Mouse (Mus musculus) CH12.LX (cell line): Measurements from ENCODE around the gene Evi5. TPM values are rescaled to one million over a fixed set of nuclear protein-coding genes. Genes with fewer than 3 reads are reported as not detected.
A peak's percentile ranks its signal among the peaks of the same experiment; 100 is the strongest.

Experiments used
- DNase-seq: peaks from one replicate; pipeline ENCODE4 v3.0.0-alpha.2; 2013; ENCODE audit errors: extremely low read depth
- H3K27ac ChIP-seq: 2 replicates; pipeline ENCODE4 v1.5.1; 2012; ENCODE audit warnings: low read depth, mild to moderate bottlenecking, control low read depth, moderate library complexity; ENCODE audit not compliant: insufficient read depth
- H3K27me3 ChIP-seq: replicated peaks from 2 replicates; pipeline ENCODE3; 2012; ENCODE audit warnings: inconsistent platforms
- H3K36me3 ChIP-seq, 2 experiments: replicated peaks in 1 of 2; 2 replicates each; pipeline versions ENCODE3 to v1.6.1; 2012; ENCODE audit warnings: inconsistent platforms in 1 of 2, low read length in 1 of 2, mild to moderate bottlenecking in 1 of 2, mixed read lengths in 1 of 2, moderate library complexity in 1 of 2; ENCODE audit not compliant: control insufficient read depth in 1 of 2, insufficient read depth in 1 of 2
- H3K4me1 ChIP-seq, 2 experiments: 2 replicates each; pipeline ENCODE4 v1.6.1; 2012; ENCODE audit warnings: inconsistent platforms in 1 of 2, moderate library complexity in 1 of 2; ENCODE audit not compliant: insufficient read depth in 2 of 2, control insufficient read depth in 1 of 2
- H3K4me2 ChIP-seq: 2 replicates; pipeline ENCODE4 v1.6.1; 2012; ENCODE audit warnings: low read depth, mild to moderate bottlenecking, control low read depth; ENCODE audit not compliant: poor library complexity, insufficient read depth, severe bottlenecking
- H3K4me3 ChIP-seq, 3 experiments: fragments of 150-350 bp in 1 of 3; sonication (generic) in 1 of 3; replicated peaks in 1 of 3; 2 replicates each; pipeline versions ENCODE3 to v1.5.1; 2011 to 2012; ENCODE audit warnings: low read depth in 2 of 3, low read length in 2 of 3, mild to moderate bottlenecking in 2 of 3, moderate library complexity in 2 of 3, control low read depth in 1 of 3, improper control_type of control experiment in 1 of 3, inconsistent platforms in 1 of 3, mixed read lengths in 1 of 3; ENCODE audit not compliant: poor library complexity in 1 of 3
- H3K79me2 ChIP-seq: replicated peaks from 2 replicates; pipeline ENCODE4 v1.6.1; 2012; ENCODE audit warnings: mild to moderate bottlenecking, moderate library complexity; ENCODE audit not compliant: control insufficient read depth, poor library complexity, insufficient read depth, severe bottlenecking; ENCODE audit errors: extremely low read depth
- H3K9ac ChIP-seq: 2 replicates; pipeline ENCODE4 v1.6.1; 2012; ENCODE audit warnings: low read depth, mild to moderate bottlenecking, control low read depth, moderate library complexity; ENCODE audit not compliant: insufficient read depth
- H3K9me3 ChIP-seq: replicated peaks from 2 replicates; pipeline ENCODE3; 2012; ENCODE audit warnings: low read length, inconsistent platforms, mixed read lengths
- BHLHE40 ChIP-seq: IDR thresholded peaks from 2 replicates; pipeline ENCODE4 v1.6.1; 2011; ENCODE audit warnings: mild to moderate bottlenecking, low read depth, low read length, improper control_type of control experiment
- CHD1 ChIP-seq: IDR thresholded peaks from 2 replicates; pipeline ENCODE4 v1.6.1; 2012; ENCODE audit warnings: low read depth, low read length, improper control_type of control experiment, inconsistent platforms
- CHD2 ChIP-seq: IDR thresholded peaks from 2 replicates; pipeline ENCODE4 v1.6.1; 2011; ENCODE audit warnings: low read length, improper control_type of control experiment
- CTCF ChIP-seq, 2 experiments: IDR thresholded peaks in 1 of 2; conservative IDR thresholded peaks in 1 of 2; 2 replicates each; pipeline ENCODE4 v1.5.1; 2011 to 2012; ENCODE audit warnings: low read depth in 2 of 2, low read length in 2 of 2, improper control_type of control experiment in 1 of 2, inconsistent platforms in 1 of 2, mild to moderate bottlenecking in 1 of 2, moderate library complexity in 1 of 2
- E2F4 ChIP-seq: IDR thresholded peaks from 2 replicates; pipeline ENCODE4 v1.6.1; 2011; ENCODE audit warnings: low read depth, low read length, improper control_type of control experiment; ENCODE audit not compliant: insufficient replicate concordance
- ELF1 ChIP-seq: IDR thresholded peaks from 2 replicates; pipeline ENCODE4 v1.6.1; 2014; ENCODE audit warnings: low read depth, mild to moderate bottlenecking, inconsistent platforms, low read length, improper control_type of control experiment
- EP300 ChIP-seq: IDR thresholded peaks from 2 replicates; pipeline ENCODE4 v1.6.1; 2011; ENCODE audit warnings: low read length, improper control_type of control experiment
- ETS1 ChIP-seq: conservative IDR thresholded peaks from 2 replicates; pipeline ENCODE4 v1.6.1; 2012; ENCODE audit warnings: low read depth, mild to moderate bottlenecking, inconsistent platforms, low read length, improper control_type of control experiment, moderate library complexity
- GABPA ChIP-seq: IDR thresholded peaks from 2 replicates; pipeline ENCODE4 v1.6.1; 2012; ENCODE audit warnings: low read depth, low read length, improper control_type of control experiment, inconsistent platforms; ENCODE audit not compliant: insufficient replicate concordance
- HCFC1 ChIP-seq: IDR thresholded peaks from 2 replicates; pipeline ENCODE4 v1.6.1; 2012; ENCODE audit warnings: low read depth, mild to moderate bottlenecking, inconsistent platforms, low read length, improper control_type of control experiment
- IRF4 ChIP-seq: IDR thresholded peaks from 2 replicates; pipeline ENCODE4 v1.6.1; 2014; ENCODE audit warnings: low read depth, mild to moderate bottlenecking, inconsistent platforms, low read length, improper control_type of control experiment
- JUN ChIP-seq: IDR thresholded peaks from 2 replicates; pipeline ENCODE4 v1.6.1; 2011; ENCODE audit warnings: low read depth, mild to moderate bottlenecking, low read length, improper control_type of control experiment, moderate library complexity; ENCODE audit not compliant: insufficient read depth
- MAFK ChIP-seq: IDR thresholded peaks from 2 replicates; pipeline ENCODE4 v1.6.1; 2011; ENCODE audit warnings: low read length, improper control_type of control experiment; ENCODE audit not compliant: insufficient replicate concordance
- MAX ChIP-seq: IDR thresholded peaks from 2 replicates; pipeline ENCODE4 v1.6.1; 2011; ENCODE audit warnings: low read length, improper control_type of control experiment
- MAZ ChIP-seq: IDR thresholded peaks from 2 replicates; pipeline ENCODE4 v1.6.1; 2012; ENCODE audit warnings: low read depth, mild to moderate bottlenecking, inconsistent platforms, low read length, improper control_type of control experiment, moderate library complexity
- MEF2A ChIP-seq: IDR thresholded peaks from 2 replicates; pipeline ENCODE4 v1.6.1; 2014; ENCODE audit warnings: low read depth, mild to moderate bottlenecking, inconsistent platforms, low read length, improper control_type of control experiment, borderline replicate concordance
- MYC ChIP-seq: IDR thresholded peaks from 2 replicates; pipeline ENCODE4 v1.6.1; 2011; ENCODE audit warnings: low read depth, mild to moderate bottlenecking, improper control_type of control experiment, low read length
- NRF1 ChIP-seq: IDR thresholded peaks from 2 replicates; pipeline ENCODE4 v1.6.1; 2014; ENCODE audit warnings: low read depth, mild to moderate bottlenecking, inconsistent platforms, low read length, improper control_type of control experiment, moderate library complexity
- PAX5 ChIP-seq: IDR thresholded peaks from 2 replicates; pipeline ENCODE4 v1.6.1; 2012; ENCODE audit warnings: low read length, inconsistent platforms, mixed read lengths
- POLR2A ChIP-seq: IDR thresholded peaks from 2 replicates; pipeline ENCODE4 v1.6.1; 2011; ENCODE audit warnings: low read depth, mild to moderate bottlenecking, improper control_type of control experiment, low read length
- POLR2AphosphoS2 ChIP-seq: IDR thresholded peaks from 2 replicates; pipeline ENCODE4 v1.6.1; 2011; ENCODE audit warnings: low read depth, low read length, improper control_type of control experiment
- RAD21 ChIP-seq: IDR thresholded peaks from 2 replicates; pipeline ENCODE4 v1.6.1; 2011; ENCODE audit warnings: low read depth, mild to moderate bottlenecking, low read length, improper control_type of control experiment, moderate library complexity
- RCOR1 ChIP-seq: conservative IDR thresholded peaks from 2 replicates; pipeline ENCODE4 v1.6.1; 2012; ENCODE audit warnings: low read depth, mild to moderate bottlenecking, inconsistent platforms, low read length, improper control_type of control experiment
- SIN3A ChIP-seq: IDR thresholded peaks from 2 replicates; pipeline ENCODE4 v1.6.1; 2012; ENCODE audit warnings: low read length, improper control_type of control experiment, inconsistent platforms
- SMC3 ChIP-seq: IDR thresholded peaks from 2 replicates; pipeline ENCODE4 v1.6.1; 2011; ENCODE audit warnings: low read depth, low read length, improper control_type of control experiment
- TBP ChIP-seq: conservative IDR thresholded peaks from 2 replicates; pipeline ENCODE4 v1.6.1; 2011; ENCODE audit warnings: low read depth, low read length, improper control_type of control experiment
- TCF12 ChIP-seq: IDR thresholded peaks from 2 replicates; pipeline ENCODE4 v1.6.1; 2014; ENCODE audit warnings: low read depth, mild to moderate bottlenecking, inconsistent platforms, low read length, improper control_type of control experiment
- UBTF ChIP-seq: IDR thresholded peaks from 2 replicates; pipeline ENCODE4 v1.6.1; 2012; ENCODE audit warnings: low read depth, mild to moderate bottlenecking, inconsistent platforms, low read length, improper control_type of control experiment, moderate library complexity
- USF1 ChIP-seq: IDR thresholded peaks from 2 replicates; pipeline ENCODE4 v1.6.1; 2014; ENCODE audit warnings: low read depth, mild to moderate bottlenecking, inconsistent platforms, low read length, improper control_type of control experiment
- USF2 ChIP-seq: conservative IDR thresholded peaks from 2 replicates; pipeline ENCODE4 v1.6.1; 2011; ENCODE audit warnings: low read depth, low read length, improper control_type of control experiment
- ZC3H11A ChIP-seq: IDR thresholded peaks from 2 replicates; pipeline ENCODE4 v1.6.1; 2012; ENCODE audit warnings: low read depth, mild to moderate bottlenecking, inconsistent platforms, low read length, improper control_type of control experiment
- ZKSCAN1 ChIP-seq: IDR thresholded peaks from 2 replicates; pipeline ENCODE4 v1.6.1; 2012; ENCODE audit warnings: low read depth, inconsistent platforms, low read length, improper control_type of control experiment, borderline replicate concordance
- ZMIZ1 ChIP-seq: IDR thresholded peaks from 2 replicates; pipeline ENCODE4 v1.6.1; 2012; ENCODE audit warnings: low read depth, mild to moderate bottlenecking, inconsistent platforms, low read length, improper control_type of control experiment
- ZNF384 ChIP-seq: IDR thresholded peaks from 2 replicates; pipeline ENCODE4 v1.6.1; 2012; ENCODE audit warnings: low read depth, low read length, improper control_type of control experiment, inconsistent platforms
- dilution Hi-C: fragments of 300-500 bp; cut with MboI; formaldehyde crosslinking; loops from 2 replicates; pipeline ENCODE4 v1.14.3; 2020; ENCODE audit warnings: low sequenced_read_pairs; ENCODE audit not compliant: extremely low pct_unique_long_range_greater_than_20kb, extremely low pct_ligation_motif_present
- in situ Hi-C: fragments of 300-500 bp; cut with MboI; formaldehyde crosslinking; loops from 3 replicates; pipeline ENCODE4 v1.14.3; 2019; ENCODE audit warnings: low sequenced_read_pairs, low pct_ligation_motif_present, low pct_unique_long_range_greater_than_20kb, mixed read lengths
- polyA plus RNA-seq: library from polyadenylated mRNA; unstranded; fragments of >175 nt; gene quantifications from 2 replicates; pipeline ENCODE4 v1.2.1, GENCODE M21; 2012; ENCODE audit warnings: low read depth; ENCODE audit not compliant: insufficient read length
- total RNA-seq, 2 experiments: library from RNA; depleted of rRNA; stranded (reverse); fragments of 300-350 nt in 1 of 2; fragments of >200 nt in 1 of 2; gene quantifications; 2 replicates each; pipeline ENCODE4 v1.2.3; 2012 to 2014

Evi5 gene
- total and polyA plus RNA-seq, 3 experiments: 3.2 to 6.3 (median 3.8) TPM

DNA sequence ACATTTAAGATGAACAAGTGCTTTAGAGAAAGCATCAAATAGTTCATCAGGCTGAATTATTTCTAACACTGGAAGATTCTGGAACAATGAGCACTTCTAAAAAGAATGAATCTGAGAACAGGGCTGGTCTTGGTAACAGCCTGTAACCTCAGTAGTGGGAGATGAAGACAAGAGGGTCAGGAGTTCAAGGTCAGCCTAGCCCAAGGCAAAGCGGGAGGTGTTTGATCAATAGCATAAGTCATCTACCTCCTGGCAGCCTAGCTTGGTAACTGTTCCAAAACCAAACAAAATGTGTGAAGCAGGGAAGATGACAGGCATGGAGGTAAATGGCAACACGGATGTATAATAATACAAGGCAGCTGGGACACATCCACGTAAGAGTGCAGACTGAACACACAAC is 10.9 kb downstream of the Evi5 start:
- Histone ChIP-seq H3K79me2 (peaks cover 9% of the 10 kb centered on the region), H3K4me2 (no peak overlapping the region), H3K9me3 (no peaks in the 10 kb centered on the region), H3K4me1 (peaks cover 3 to 12% of the 10 kb centered on the region in 2 experiments; a peak in 3 of 4 replicates), H3K27me3 (no peaks in the 10 kb centered on the region), H3K4me3 (no peak overlapping the region), H3K27ac (no peak overlapping the region), H3K36me3 (peaks cover 0 to 2% of the 10 kb centered on the region in 2 experiments), H3K9ac (no peak overlapping the region)
- no peak for DNase-seq
- in situ Hi-C loops: no loop called here
- dilution Hi-C loops: no loop called here
- no peak for TF ChIP-seq TBP

DNA sequence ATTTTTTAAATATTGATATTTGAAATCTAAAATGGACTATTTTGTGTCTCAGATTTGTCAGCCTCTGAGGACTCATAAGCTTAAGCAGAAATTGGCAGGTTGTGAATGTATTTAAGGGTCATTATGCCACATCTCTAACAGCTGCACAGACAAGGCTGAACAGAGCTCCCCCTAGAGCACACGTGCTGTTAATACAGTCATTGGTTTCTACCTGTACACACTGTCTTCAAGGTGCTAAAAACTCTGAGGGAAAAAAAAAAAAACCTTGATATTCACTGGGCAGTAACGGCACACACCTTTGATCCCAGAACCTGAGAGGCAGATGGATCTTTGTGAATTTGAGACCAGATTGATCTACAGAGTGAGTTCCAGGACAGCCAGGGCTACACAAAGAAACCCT is 15.9 kb downstream of the Evi5 start:
- Histone ChIP-seq H3K4me3 (no peak overlapping the region), H3K9ac (no peak overlapping the region), H3K4me1 (peaks cover 0 to 4% of the 10 kb centered on the region in 2 experiments; a peak in 2 of 4 replicates), H3K27me3 (no peaks in the 10 kb centered on the region), H3K36me3 (peaks cover 0 to 2% of the 10 kb centered on the region in 2 experiments), H3K4me2 (no peak overlapping the region), H3K79me2 (no peaks in the 10 kb centered on the region; the same call in 1 of the 2 replicates), H3K27ac (no peak overlapping the region), H3K9me3 (no peaks in the 10 kb centered on the region)
- no peak for DNase-seq
- dilution Hi-C loops (no loop called here), in situ Hi-C loops (no loop called here)
- no peak for TF ChIP-seq ETS1
- 0 out of 2 replicates have a peak, but pooled peaks have one; percentile 46 for TF ChIP-seq MYC
- TF ChIP-seq ELF1: no peak
- no peak for TF ChIP-seq GABPA
- TF ChIP-seq ZMIZ1: no peak
- peak; percentile 55 for TF ChIP-seq BHLHE40
- peak; percentile 36 for TF ChIP-seq SMC3
- no peak for TF ChIP-seq HCFC1
- no peak for TF ChIP-seq TCF12
- TF ChIP-seq USF1: no peak
- TF ChIP-seq CTCF (conservative IDR thresholded peaks at IDR 0.05 in 1 of 2, IDR thresholded peaks at IDR 0.05 in 1 of 2; ENCODE audit: low read depth in 2 of 2, low read length in 2 of 2): peak; percentile 31 to 67; a peak in 3 of 4 replicates
- no peak for TF ChIP-seq SIN3A
- TF ChIP-seq PAX5: no peak
- TF ChIP-seq CHD1: no peak
- no peak for TF ChIP-seq EP300
- TF ChIP-seq ZKSCAN1: no peak
- no peak for TF ChIP-seq E2F4
- no peak for TF ChIP-seq NRF1
- peak; percentile 44 for TF ChIP-seq RAD21
- no peak for TF ChIP-seq CHD2
- no peak for TF ChIP-seq TBP
- no peak for TF ChIP-seq MAZ
- no peak for TF ChIP-seq MEF2A
- TF ChIP-seq USF2: no peak
- no peak for TF ChIP-seq POLR2A
- no peak for TF ChIP-seq JUN
- no peak for TF ChIP-seq UBTF
- no peak for TF ChIP-seq ZC3H11A
- TF ChIP-seq MAFK: no peak
- no peak for TF ChIP-seq RCOR1
- TF ChIP-seq IRF4: no peak
- TF ChIP-seq POLR2AphosphoS2: no peak
- TF ChIP-seq ZNF384: peak; percentile 62
- TF ChIP-seq MAX: peak; percentile 62; the same call in 1 of the 2 replicates
